Mouse (Mus musculus): ENCODE measurements around the gene Dvl3. TPM values are rescaled to one million over a fixed set of nuclear protein-coding genes. Genes with fewer than 3 reads are reported as not detected.

Gene Dvl3
- total and polyA plus RNA-seq, 3 experiments, result 4.1 to 20.5 TPM; not detected in 1

GRCm38 (mm10) chr16:20471686-20472085 lies 45.1 kb upstream of the Dvl3 start:
- no peak for DNase-seq (ENCODE audit: low read depth, low spot score)
- Histone ChIP-seq H3K79me2 (ENCODE audit: control insufficient read depth, insufficient read depth, low read length, poor library complexity) (no peaks in the 10 kb centered on the region), H3K27me3 (ENCODE audit: control insufficient read depth in 1 of 2, insufficient read depth in 2 of 2, low read length in 2 of 2) (no peaks in the 10 kb centered on the region), H3K9me3 (replicated peaks; ENCODE audit: insufficient read depth, low read length) (no peaks in the 10 kb centered on the region), H3K9ac (ENCODE audit: control insufficient read depth, low read depth, low read length, poor library complexity, severe bottlenecking) (no peak overlapping the region), H3K4me1 (ENCODE audit: control insufficient read depth in 1 of 2, insufficient read depth in 2 of 2, low read length in 2 of 2) (peaks cover 0 to 4% of the 10 kb centered on the region in 2 experiments; a peak in 2 of 4 replicates), H3K4me3 (ENCODE audit: control insufficient read depth in 1 of 2, insufficient read depth in 1 of 2, low read depth in 2 of 2, low read length in 2 of 2) (no peak overlapping the region), H3K36me3 (ENCODE audit: control insufficient read depth in 1 of 2, insufficient read depth in 2 of 2, low read length in 2 of 2) (no peaks in the 10 kb centered on the region), H3K27ac (ENCODE audit: control insufficient read depth, low read depth, low read length) (no peak overlapping the region)
- TF ChIP-seq EP300 (IDR thresholded peaks at IDR 0.05; ENCODE audit: low read depth in 1 of 2, low read length in 2 of 2), result no peak
- no peak for TF ChIP-seq MEF2A (IDR thresholded peaks at IDR 0.05; ENCODE audit: extremely low read depth, insufficient replicate concordance, low read depth, low read length, poor library complexity, severe bottlenecking)
- no peak for TF ChIP-seq TBP (IDR thresholded peaks at IDR 0.05; ENCODE audit: low read depth, low read length)
- no peak for TF ChIP-seq RAD21 (IDR thresholded peaks at IDR 0.05; ENCODE audit: low read depth, low read length)
- no peak for TF ChIP-seq RCOR1 (IDR thresholded peaks at IDR 0.05; ENCODE audit: low read depth, low read length)
- no peak for TF ChIP-seq TCF12 (IDR thresholded peaks at IDR 0.05; ENCODE audit: low read depth, low read length)
- no peak for TF ChIP-seq SMC3 (IDR thresholded peaks at IDR 0.05; ENCODE audit: low read depth, low read length)
- no peak for TF ChIP-seq KAT2A (conservative IDR thresholded peaks at IDR 0.05; ENCODE audit: low read depth, low read length)
- no peak for TF ChIP-seq E2F4 (IDR thresholded peaks at IDR 0.05; ENCODE audit: borderline replicate concordance, low read depth, low read length)
- TF ChIP-seq CTCF (IDR thresholded peaks at IDR 0.05 in 2 of 3, conservative IDR thresholded peaks at IDR 0.05 in 1 of 3; ENCODE audit: control insufficient read depth in 1 of 3, insufficient read depth in 1 of 3, low read depth in 2 of 3, low read length in 3 of 3, poor library complexity in 1 of 3, severe bottlenecking in 1 of 3), result no peak
- TF ChIP-seq GABPA (IDR thresholded peaks at IDR 0.05; ENCODE audit: low read depth, low read length), result no peak

DNA sequence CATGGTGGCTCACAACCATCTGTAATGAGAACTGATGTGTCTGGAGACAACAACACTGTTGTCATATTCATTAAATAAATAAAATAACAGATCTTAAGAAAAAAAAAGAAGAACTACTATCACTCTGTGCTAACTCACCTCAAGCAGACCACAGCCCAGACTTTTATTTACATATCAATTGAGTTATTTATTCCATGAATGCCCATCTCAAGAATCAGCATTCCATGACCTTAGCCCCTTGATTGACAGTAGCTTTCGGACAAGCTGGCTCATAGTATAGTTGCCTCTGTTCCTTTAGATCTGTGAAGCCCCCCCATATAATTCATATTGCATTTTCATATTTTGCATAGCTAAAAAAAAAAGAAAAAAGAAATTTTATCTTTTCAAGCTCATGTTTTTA lies 43.0 kb upstream of the Dvl3 start:
- Histone ChIP-seq H3K4me3 (ENCODE audit: control insufficient read depth in 1 of 2, insufficient read depth in 1 of 2, low read depth in 2 of 2, low read length in 2 of 2) (no peak overlapping the region), H3K27ac (ENCODE audit: control insufficient read depth, low read depth, low read length) (no peak overlapping the region), H3K79me2 (ENCODE audit: control insufficient read depth, insufficient read depth, low read length, poor library complexity) (no peaks in the 10 kb centered on the region), H3K9me3 (replicated peaks; ENCODE audit: insufficient read depth, low read length) (no peaks in the 10 kb centered on the region), H3K27me3 (ENCODE audit: control insufficient read depth in 1 of 2, insufficient read depth in 2 of 2, low read length in 2 of 2) (no peaks in the 10 kb centered on the region), H3K9ac (ENCODE audit: control insufficient read depth, low read depth, low read length, poor library complexity, severe bottlenecking) (no peak overlapping the region), H3K4me1 (ENCODE audit: control insufficient read depth in 1 of 2, insufficient read depth in 2 of 2, low read length in 2 of 2) (peaks cover 0 to 6% of the 10 kb centered on the region in 2 experiments; a peak in 2 of 4 replicates), H3K36me3 (ENCODE audit: control insufficient read depth in 1 of 2, insufficient read depth in 2 of 2, low read length in 2 of 2) (no peaks in the 10 kb centered on the region)
- no peak for TF ChIP-seq ETS1 (IDR thresholded peaks at IDR 0.05; ENCODE audit: low read depth, low read length)
- no peak for TF ChIP-seq SIN3A (IDR thresholded peaks at IDR 0.05; ENCODE audit: low read length)
- TF ChIP-seq RCOR1 (IDR thresholded peaks at IDR 0.05; ENCODE audit: low read depth, low read length), result no peak
- TF ChIP-seq JUND (IDR thresholded peaks at IDR 0.05; ENCODE audit: low read depth, low read length), result no peak
- TF ChIP-seq HCFC1 (IDR thresholded peaks at IDR 0.05; ENCODE audit: low read depth, low read length), result no peak
- TF ChIP-seq NELFE (IDR thresholded peaks at IDR 0.05; ENCODE audit: low read depth, low read length), result no peak
- TF ChIP-seq MAFK (IDR thresholded peaks at IDR 0.05; ENCODE audit: borderline replicate concordance, low read depth, low read length), result no peak
- no peak for TF ChIP-seq MAZ (IDR thresholded peaks at IDR 0.05; ENCODE audit: low read depth, low read length)
- TF ChIP-seq MEF2A (IDR thresholded peaks at IDR 0.05; ENCODE audit: extremely low read depth, insufficient replicate concordance, low read depth, low read length, poor library complexity, severe bottlenecking), result no peak
- no peak for TF ChIP-seq TBP (IDR thresholded peaks at IDR 0.05; ENCODE audit: low read depth, low read length)
- no peak for TF ChIP-seq KAT2A (conservative IDR thresholded peaks at IDR 0.05; ENCODE audit: low read depth, low read length)
- no peak for TF ChIP-seq RAD21 (IDR thresholded peaks at IDR 0.05; ENCODE audit: low read depth, low read length)
- DNase-seq (ENCODE audit: low read depth, low spot score), result no peak

All from MEL (cell line).